Mouse (Mus musculus) mouse trophoblast stem cell (cell line): ENCODE results near the gene Kit.

Experiments
- in situ Hi-C, 2 experiments: fragments of 300-500 bp; cut with MseI, MboI; formaldehyde crosslinking; loops; 2 replicates in 1 of 2; 3 replicates in 1 of 2; pipeline ENCODE4 v1.15.1; 2025

Kit gene

DNA sequence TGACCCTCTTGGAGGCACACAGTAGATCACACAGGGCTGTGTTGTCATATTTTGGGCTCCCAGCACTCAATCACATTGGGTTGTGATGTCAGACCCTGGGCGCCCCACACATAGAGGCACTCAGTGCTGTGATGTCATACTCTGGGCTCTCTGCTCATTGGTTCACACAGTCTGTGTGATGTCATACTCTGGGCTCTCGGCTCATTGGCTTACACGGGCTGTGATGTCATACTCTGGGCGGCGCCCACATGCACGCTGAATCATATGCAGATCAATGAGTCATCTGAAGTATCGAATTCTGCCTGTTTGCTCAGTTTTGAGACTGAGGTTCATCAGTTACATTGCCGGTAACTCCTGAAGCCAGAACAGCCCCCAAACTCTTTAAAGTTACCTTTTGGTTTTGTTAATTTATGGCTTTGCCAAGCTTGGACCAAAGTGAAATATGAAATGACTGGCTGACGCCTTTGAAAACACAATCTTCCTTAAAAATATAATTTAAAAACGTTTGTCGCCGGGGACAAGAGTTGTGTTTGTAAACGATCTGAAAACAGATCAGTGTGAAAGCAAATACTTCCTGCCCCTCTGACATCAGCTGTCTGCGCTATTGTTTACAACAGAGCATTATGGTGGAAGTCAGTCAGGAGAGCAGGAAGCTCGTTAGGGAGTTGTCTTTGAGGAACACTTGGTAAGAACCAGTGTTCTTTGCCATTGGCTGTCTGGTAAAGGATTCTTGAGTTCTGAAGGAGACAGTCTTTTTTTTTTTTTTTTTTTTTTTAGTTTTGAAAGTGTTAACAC lies 15.0 kb downstream of the Kit start:
- in situ Hi-C loops = loop anchor here in 1 of 2 experiments (10.0 kb wide), 1 partner anchor 255 kb away; no protein-coding TSS in a partner anchor

DNA sequence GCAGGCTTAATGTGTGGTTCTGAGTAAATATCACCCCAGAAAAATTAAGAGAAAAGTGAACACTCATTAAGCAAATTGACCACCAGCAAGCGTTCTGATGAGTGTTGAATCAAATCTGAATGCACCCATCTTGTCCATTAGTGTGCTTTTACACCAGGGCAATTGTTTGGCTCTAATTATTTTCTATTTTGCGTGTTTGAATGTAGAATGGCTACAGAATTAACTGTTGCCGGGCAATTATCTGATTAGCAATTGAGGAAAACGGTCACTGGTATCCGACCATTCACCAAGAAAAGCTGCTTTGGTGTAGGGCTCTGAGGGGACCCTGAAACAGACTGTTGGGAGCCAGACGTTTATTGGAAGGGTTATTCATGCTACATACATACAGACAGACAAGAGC lies 16.2 kb downstream of the Kit start:
- in situ Hi-C loops = no loop called here

DNA sequence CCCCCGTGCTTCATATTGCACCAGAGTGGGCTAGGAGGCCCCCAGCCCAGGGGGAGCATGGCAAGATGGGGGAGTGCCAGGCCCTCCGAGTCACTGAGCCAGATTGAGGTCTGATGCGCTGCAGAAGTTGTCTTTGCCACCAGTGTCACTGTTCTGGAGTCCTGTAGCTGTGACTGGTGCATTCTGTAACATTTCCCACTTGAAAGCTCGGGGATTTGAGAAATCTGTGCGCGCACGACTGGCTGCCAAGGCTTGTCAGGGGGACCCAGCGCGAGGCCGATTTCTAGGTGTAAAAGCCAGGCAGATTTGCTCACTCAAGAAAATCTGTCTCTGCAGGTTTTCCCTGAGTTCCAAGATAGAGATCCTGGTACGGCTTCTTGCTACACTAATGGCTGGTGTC lies 16.9 kb downstream of the Kit start:
- in situ Hi-C loops = no loop called here

DNA sequence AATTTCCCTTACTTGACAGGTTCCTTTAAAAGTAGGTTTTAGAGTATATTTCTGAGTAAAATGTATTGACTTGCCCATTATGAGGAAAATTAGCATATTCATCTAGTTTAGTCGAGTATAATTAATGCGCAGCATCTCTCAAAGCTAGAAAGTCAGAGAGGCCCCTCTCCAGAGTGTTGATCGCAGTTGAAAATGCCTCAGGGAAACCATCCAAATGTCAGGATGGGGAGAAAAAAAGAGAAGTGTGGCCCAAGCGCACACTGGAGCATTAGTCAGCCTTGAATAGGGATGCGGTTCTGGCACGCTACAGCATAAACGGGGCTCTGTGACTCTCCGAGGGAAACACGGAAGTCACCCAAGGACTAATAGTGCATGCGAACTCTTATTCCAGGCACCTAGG lies 20.6 kb downstream of the Kit start:
- in situ Hi-C loops = no loop called here

DNA sequence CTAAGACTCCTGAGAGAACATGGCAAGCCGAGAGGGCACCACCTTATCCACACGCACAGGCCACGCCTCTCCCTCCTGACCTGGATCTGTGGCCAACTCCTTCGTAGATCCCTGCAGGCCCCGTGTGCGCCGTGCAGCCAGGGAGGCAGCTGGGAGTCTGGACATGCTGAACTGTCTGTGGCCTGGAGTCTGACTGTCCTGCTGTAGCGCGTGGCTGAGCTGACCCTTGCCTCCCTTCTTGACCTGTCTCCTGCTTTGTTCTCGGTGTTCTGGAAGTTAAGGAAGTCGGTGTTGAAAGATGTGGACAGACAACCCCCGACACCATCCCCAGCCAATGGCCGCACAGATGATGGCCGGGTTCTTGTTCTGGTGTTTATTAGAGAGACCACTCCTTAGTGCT lies 21.5 kb downstream of the Kit start:
- in situ Hi-C loops = no loop called here

DNA sequence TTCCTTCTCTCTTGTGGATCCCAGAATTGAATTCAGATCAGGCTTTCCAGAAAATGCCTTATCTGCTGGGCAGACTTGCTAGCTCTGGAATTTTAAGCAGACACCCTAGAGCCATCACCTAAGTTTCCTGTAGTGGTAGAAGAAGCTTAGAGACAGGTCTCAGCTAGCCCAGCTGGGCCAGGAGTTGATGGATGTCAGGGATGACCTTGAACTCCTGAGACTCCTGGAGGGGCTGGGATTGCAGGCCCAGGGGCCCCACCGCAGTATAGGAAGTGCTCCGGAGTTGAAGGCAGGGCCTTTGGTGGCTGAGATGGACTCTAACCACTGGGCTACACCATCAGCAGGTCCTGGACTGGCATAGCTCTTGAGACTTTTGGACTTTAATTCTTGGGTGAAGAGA lies 22.6 kb downstream of the Kit start:
- in situ Hi-C loops = no loop called here

DNA sequence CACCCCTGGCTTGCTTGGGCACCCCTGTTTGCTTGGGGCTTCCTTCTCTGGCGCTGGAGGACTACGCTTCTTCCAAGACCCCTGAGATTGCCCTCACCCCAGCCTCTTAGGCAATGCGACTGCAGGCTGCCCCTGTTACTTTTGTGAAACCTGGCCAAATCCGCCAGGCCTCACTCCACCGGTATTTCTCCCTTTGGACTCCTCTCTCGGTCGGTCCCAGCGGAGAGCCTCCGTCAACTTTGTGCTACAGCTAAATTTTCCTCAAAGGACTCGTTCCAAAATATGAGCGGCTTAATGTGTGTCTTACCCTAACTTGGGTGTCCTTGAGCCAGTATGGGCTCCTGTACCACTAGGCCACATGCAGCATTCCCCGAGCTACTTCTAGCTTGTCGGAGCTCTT lies 23.8 kb downstream of the Kit start:
- in situ Hi-C loops = no loop called here

DNA sequence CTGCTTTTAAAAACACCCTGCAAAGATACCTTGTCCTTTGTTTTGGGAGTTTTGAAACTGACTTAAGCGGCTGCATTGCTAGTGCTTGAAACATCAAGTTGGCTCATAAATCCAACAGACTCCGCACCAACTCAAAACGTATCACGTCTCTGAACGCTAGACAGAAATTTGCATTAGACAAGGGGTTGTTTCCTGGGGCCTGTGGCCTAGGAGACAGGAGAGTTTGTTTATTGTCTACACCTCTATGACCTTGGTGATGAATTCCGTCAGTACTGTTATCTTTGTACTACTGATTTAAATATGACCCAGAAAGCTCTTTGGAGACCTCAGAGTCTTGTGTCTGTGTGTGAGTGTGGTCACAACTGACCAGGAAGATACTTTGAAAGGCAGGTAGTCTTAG lies 25.3 kb downstream of the Kit start:
- in situ Hi-C loops = no loop called here

DNA sequence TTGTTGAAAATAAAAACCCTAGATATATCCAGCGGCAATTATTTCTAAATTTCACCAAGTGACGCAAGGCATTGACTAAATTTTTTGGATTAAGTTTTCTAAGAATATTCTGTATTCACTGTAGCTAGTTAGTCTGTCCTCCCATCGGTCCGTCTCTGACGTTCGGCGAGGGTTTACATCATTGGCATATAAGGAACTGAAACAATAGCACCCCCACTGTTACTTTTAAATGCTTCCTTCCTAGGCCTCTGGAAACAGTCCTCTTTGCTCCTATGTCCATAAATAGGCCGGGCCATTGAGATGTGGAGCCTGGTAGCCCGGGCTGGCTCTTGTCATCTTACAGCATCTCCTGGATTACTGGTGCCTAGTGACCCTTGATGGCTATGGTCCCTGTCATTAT lies 29.5 kb downstream of the Kit start:
- in situ Hi-C loops = no loop called here

DNA sequence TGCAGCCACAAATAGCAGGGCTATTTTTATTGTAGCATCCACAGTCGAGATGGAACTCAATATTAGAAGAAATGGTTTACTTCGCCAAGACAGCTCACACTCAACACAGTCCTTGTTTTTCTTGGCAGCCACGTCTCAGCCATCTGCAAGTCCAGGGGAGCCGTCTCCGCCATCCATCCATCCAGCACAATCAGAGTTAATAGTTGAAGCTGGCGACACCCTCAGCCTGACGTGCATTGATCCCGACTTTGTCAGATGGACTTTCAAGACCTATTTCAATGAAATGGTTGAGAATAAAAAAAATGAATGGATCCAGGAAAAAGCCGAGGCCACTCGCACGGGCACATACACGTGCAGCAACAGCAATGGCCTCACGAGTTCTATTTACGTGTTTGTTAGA lies 32.2 kb downstream of the Kit start:
- in situ Hi-C loops = no loop called here

DNA sequence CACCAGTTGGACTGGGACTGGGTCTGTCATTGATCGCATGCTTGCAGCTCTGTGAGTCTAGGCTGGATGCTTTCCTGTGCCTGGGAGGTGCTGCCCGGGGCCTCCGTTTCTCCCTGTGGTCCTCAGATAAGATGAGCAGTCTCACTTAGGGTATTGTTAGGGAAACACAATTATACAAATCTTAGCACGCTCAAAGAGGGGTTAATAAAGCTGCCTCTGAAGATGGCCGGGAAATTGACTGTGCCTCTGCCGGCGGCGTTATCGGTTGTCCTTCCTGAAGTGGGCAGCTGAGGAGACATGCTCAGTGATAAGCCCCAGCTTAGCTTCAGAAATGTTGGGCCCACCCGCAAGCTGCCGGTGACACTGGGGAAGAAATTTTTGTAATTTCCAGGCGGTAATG lies 33.3 kb downstream of the Kit start:
- in situ Hi-C loops = no loop called here

DNA sequence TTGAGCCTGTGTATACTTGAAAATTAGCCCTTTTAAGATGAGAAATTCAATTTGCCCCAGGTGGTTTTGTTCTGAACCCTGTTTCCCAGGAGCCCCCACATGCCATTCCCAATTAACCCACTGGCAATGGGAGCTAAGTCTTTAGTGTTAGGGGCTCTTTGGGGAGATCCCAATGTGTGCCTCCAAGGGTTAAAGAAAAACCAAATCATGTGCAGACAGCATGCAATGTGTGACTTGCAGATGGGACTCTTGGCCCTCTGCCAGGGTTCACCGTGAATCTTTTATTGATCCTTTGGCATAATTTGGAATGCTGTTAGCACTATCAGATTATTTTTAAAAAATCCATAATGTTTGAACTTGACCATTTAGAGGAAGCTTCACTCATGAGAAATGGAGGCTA lies 37.7 kb downstream of the Kit start:
- in situ Hi-C loops = no loop called here

DNA sequence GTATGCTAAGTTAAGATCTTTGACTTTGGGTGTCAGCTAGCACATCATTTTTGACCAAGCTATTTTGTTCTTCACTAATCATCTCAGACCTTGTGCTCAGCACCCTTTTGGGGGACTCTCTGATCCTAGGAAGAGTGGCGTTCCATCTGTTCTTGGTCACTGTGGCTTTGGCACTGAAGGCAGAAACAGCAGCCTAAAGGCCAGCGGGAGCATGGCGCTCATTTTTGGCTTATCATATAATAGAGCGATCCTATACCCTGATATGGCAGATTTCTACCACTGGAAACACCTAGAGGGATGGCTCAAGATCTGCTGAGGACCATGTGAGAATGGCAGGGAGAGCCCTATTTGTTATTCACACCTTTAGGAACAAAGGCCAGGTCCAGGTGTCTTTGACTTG lies 38.2 kb downstream of the Kit start:
- in situ Hi-C loops = no loop called here

DNA sequence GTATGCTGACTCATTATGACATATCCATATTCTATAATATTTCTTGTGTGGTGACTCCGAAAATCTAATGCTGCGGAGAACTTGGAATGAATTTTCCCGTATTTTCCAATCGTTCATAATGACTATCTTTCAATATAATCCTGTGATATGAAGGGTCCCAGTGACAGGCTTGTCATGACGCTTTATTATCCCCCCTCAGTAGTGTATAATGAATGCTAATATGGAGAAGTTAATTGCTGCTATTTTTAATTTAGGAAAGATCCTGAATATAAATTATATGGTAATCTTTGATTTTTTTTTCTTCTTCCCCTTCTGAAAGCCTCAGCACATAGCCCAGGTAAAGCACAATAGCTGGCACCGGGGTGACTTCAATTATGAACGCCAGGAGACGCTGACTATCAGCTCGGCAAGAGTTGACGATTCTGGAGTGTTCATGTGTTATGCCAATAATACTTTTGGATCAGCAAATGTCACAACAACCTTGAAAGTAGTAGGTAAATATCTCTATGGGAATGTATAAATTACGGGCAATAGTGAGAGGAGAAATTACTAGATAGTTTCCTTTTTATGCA lies 40.4 kb downstream of the Kit start:
- in situ Hi-C loops = no loop called here

DNA sequence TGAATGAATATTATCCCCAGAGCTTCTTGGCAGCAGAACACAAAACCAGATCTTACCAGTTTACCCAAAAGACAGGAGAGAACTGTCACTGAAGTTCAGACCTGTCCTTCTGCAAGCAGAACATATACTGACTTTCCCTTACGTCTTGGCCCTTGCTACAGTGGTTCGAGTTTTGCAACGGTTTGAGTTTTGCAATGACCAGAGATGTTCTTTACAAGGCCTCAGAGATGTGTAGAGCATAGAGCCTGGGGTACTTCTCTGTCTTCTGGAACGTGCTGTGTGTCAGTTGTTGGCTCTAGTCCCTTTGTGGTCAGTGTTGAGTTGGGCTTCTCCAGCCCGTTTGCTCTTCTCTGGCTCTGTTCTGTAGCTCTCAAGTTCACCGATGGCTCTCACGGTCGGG lies 40.9 kb downstream of the Kit start:
- in situ Hi-C loops = no loop called here

DNA sequence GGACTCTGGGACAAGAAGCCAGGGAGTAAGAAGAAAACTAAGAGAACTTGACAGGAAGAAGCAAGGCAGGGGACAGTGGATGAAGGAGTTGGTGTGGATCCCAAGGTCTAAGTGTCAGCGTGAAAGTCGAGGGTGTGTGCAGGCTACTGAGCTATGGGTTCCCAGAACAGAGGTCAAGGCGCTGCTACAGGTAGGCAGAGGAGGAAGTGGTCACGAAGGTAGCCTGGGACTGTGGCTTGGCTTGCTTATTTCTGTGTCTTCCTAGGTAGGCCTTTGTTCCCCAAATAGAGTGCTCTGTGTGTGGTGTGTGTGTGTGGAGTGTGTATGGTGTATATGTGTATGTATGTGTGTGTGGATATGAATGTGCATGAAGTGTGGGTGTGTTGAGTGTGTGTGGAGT lies 47.7 kb downstream of the Kit start:
- in situ Hi-C loops = no loop called here

DNA sequence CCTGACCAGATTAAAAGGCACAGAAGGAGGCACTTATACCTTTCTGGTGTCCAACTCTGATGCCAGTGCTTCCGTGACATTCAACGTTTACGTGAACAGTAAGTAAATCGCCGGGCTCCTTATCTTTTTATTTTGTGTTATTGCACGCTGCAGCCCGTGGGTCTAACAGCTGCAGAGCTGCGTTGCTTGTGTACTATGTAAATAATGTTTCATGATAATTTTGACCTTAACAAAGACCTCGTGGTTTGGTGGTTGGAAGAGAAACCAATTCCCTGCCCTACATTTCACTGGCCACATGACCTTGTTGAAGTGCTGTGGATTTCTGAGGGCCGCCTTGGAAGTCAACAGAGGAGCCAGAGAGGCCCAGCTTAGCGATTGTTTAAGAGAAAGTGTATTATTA lies 48.3 kb downstream of the Kit start:
- in situ Hi-C loops = no loop called here

DNA sequence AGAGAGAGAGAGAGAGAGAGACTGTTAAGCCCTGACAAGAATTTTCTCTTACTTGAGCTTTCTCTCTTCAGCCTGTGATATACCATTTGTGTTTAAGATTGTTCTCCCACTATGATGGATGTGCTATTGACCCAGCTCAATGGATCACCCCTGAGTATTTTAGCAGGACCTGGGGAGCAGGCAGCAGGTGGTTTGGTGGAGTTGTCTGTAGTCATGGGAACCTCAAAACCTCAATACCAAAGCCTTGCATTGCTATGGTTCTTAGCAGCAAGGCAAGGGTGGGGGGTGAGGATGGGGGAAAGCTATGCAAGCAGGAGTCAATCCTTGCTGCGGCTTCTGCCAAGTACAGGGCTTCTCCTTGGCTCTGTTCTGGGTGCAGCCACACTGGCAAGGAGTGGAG lies 48.8 kb downstream of the Kit start:
- in situ Hi-C loops = no loop called here

DNA sequence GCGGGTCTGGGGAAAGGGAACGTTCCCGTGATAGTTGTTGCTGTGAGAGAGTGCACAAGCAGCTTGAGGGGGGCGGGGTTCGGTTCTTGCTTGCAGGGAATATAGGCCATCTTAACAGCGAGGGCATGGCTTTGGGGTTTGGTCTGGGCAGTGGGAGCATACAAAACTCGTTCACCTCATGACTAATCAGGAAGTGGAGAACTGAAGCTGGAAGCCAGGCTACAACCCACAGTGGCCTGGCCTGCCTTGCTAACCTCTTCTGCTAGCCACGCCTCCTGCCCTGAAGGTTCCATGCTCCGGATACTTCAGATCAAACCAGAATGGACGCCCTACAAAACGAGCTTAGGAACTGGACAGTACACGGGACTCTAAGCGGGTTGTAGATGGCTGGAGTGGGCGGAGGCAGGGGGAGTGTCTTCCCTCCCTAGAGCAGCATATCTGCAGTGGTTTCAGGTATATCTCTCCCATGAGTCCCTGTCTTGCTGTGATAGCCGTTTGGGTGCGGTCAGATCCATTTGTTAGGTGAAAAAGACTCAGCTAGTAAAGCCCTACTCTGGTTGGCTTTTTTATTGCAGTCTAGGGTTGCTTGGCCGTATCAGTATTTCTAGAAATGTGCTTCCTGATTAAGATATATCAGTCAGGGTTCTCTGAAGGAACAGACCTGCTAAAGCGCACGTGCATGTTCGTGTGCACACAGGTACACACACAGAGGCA lies 49.4 kb downstream of the Kit start:
- in situ Hi-C loops = no loop called here

DNA sequence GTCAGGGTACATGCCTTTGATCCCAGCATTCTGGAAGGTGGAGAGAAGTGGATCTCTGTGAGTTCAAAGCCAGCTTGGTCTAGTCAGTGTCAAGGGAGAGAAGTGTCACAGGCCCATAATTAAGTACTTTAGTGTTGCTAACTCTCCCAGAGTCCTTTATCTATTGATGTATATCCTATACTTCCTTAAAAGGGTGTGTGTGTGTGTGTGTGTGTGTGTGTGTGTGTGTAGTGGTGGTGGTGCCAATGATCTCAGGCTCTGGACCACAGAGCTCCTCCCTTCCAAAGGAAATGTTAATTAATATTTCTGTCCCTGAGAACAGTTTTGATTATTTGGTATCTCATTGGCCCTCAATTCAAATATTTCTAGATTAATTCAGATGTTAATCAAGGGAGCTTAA lies 50.3 kb downstream of the Kit start:
- in situ Hi-C loops = no loop called here

DNA sequence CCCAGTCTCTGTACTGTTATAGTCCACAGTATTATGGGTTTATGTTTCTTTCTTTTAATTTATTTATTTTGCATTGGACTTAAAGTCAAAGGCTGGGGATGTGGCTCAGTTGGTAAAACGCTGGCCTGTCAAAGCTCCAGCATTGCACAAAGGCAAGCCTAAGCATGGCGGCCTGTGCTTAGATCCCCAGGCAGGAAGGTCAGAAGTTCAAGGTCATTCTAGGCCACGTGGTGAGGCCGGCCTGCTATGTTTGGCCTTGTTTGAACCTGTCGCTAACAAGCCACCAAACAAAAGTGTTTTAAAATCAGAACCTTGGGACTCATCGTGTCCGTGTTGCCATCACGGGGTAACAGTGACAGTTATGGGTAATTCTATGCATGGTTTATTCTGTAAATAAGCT lies 51.6 kb downstream of the Kit start:
- in situ Hi-C loops = no loop called here

DNA sequence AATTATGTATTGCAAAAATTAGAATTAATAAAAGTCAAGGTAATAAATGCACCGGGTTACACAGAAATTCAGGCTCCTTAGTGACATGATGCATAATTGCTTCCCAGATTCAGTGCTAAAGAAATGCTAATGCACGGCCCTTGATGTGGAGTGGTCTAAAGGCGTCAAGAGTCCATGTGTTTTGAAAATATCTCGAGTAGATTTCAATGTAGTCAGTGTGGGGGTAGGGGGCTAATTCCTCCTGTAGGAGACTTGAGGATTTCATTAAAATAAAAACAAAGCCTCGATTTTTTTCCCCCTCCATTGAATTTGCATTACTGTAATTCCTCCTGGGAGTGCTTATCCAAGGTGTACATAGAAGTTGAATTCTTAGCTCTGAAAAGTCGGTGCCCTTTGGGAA lies 52.0 kb downstream of the Kit start:
- in situ Hi-C loops = no loop called here

DNA sequence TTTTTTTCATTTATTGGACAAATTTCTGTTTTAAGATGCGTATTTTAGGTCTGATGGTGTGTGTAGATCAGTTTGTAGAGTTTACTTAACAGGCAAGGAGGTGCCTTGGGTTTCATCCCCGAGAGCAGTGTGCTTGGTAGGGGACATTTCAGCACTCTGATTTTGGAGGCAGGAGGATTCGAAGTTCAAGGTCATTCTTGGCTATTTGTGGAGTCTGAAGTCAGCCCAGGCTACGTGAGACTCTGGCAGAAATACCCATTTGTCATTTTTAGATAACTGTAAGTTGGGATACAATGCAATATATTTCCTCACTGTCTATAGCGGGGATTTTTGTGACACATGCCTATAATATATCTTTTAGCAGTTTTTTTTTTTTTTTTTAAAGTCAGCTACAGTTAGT lies 57.5 kb downstream of the Kit start:
- in situ Hi-C loops = no loop called here
